Mouse (Mus musculus) megakaryocyte, adult 5-6 weeks (primary cell): ENCODE data around the gene Lyrm7. TPM values are rescaled to one million over a fixed set of nuclear protein-coding genes. Genes with fewer than 3 reads are reported as not detected.

Experiments used
- ATAC-seq: 2 replicates; pipeline ENCODE4 v1.8.0; 2016; ENCODE audit warnings: mild to moderate bottlenecking, inconsistent platforms; ENCODE audit not compliant: poor library complexity, severe bottlenecking
- total RNA-seq, 2 experiments: library from RNA; stranded (forward) in 1 of 2; stranded (reverse) in 1 of 2; fragments of 153-499, 151-499 nt in 1 of 2; fragments of 221-1000, 200-1000 nt in 1 of 2; gene quantifications; 2 replicates each; pipeline versions ENCODE4 v1.2.3 to v1.2.4; 2015 to 2017

The Lyrm7 gene
- total RNA-seq, 2 experiments from 2014 or later: 0.85 to 5.3 TPM

DNA sequence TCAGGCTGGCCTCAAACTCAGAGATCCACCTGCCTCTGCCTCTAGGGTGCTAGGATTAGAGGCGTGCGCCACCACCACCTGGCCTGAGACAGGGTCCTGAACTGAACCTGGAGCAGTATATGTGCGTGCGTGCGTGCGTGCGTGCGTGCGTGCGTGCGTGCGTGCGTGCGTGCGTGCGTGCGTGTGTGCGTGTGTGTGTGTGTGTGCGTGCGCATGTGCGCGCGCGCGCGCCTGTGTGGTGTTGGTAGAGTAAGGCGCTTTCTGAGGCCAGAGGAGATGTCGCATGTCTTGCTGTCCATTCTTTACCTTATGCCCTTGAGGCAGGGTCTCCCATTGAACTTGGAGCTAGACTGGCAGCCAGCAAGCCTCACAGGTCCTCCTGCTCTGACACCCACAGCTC is 53.8 kb downstream of the Lyrm7 start:
- no peak for ATAC-seq

DNA sequence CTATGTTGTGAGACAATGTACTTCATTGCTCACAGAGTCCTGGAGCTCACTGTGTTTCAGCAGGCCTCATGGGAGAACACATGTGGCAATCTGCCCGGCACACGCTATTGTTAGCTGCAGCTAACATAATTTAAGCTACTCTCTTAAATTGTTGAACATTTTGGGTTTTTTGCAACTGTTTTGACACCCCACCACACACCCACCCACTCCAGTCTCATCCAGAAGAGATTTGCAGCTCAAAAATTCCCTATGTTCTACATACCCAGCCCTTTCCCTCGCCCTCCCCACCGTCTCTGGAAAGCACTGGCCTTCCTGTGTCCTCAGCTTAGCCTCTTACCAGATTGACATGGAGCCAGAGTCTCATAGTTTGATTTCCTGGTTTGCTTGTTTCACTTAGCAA is 55.5 kb downstream of the Lyrm7 start:
- ATAC-seq: no peak

DNA sequence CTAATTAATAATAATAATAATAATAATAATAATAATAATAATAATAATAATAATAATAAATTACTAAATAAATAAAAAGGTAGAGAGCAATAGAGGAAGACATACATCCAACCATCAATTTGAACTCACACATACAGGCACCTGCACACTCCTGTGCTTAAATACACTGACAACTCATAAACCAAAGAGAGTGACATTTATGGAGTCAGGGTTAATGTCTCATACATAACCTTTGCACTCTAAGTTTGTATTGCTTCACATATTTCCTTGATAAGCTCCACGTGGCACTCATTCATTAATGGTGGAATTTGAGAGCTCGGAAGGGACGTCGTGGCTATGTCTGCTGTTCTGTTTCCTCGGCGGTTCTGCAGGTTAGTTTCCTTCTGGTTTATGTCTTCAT is 58.1 kb downstream of the Lyrm7 start:
- ATAC-seq: no peak

DNA sequence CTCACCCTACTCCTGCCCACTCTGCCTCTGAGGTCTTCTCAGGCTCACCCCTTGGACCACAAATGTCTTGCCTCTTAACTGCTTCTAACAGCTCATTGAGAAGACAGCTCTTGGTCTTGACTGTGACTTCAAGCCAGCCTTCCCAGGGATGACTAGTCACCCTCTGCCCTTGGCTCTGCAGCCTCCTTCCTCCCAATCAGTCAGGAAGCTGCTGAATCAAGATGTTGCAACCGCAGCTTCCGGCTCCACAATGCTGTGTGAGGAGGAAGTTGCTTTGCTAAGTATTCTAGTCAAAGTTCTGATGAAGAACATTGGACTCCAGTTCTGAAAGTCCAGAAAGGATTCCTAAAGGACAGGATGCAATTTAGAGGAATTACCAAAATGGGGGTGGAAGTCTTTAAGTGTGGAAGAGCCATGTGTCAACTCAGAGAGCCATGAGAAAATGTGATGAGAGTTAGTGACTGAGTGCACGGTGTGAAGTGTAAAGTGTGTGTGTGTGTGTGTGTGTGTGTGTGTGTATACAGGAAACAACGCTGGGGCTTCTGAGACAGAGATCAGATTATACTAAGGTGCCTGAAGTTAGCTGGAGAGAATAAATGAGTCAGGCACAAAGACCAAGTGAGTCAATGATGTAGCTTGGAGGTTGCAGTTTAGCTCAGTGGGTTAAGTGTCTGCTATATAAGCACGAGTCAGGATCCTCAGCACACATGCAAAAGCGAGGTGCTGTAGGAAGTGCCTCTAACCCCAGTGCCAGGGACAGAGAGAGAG is 58.7 kb downstream of the Lyrm7 start:
- peak; percentile 99 for ATAC-seq

DNA sequence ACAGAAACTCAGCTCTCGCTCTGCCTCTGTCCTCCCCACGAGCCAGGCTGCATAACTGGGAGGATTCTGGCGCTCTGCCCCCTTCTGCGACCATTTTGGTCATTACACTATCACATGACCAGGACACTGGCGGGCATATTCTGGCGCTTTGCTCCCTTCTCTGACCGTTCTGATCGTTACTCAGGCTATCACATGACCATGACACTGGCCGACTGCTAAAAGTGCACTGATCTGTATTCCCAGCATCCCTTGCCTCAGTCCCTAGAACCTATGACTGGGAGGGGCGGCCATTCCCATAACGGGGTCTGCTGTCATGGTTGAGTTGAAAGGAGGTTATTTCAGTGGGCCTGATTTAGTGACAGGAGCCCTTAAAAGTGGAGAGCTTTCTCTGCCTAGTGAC is 64.2 kb downstream of the Lyrm7 start:
- no peak for ATAC-seq

DNA sequence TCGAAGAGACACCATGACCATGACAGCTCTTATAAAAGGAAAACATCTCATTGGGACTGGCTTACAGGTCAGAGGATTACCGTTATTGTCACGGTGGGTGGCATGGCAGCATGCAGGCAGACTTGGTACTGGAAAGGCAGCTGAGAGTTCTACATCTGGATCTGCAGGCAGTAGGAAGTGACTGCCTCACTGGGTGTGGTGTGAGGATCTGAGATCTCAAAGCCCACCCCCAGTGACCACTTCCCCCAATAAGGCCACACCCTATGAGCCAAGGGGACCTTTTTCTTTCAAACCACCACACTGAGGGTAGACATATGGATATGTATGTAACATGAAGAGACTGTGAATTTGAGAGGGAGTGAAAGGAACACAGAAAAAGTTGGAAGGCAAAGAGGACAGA is 66.0 kb downstream of the Lyrm7 start:
- no peak for ATAC-seq

DNA sequence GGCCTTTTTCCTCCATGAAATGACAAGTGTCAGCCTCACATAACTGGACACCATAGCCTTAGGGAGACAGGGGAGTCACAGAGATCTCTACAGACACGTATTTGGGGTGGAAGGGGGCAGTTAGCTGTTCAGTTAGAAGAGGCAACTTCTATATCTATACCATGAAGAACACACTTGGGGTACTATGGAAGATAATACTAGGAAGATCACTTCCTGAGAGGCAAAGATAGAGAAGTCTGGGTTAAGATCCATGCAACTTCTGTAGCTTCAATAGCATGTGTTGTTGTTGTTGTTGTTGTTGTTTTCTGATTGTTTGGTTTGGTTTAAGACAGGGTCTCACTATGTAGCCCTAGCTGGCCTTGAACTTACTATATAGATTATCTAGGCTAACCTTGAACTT is 67.5 kb downstream of the Lyrm7 start:
- ATAC-seq: no peak

DNA sequence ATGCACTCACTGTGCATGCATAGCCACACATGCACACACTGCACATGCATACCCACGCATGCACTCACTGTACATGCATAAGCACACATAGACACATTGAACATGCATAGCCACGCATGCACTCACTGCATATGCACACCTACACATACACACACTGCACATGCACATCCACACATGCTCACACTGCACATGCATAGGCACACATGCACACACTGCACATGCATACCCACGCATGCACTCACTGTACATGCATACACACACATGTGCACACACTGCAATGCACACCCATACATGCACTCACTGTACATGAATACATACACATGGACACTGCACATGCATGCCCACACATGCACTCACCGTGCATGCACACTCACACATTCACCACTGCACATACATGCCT is 69.3 kb downstream of the Lyrm7 start:
- ATAC-seq: no peak

DNA sequence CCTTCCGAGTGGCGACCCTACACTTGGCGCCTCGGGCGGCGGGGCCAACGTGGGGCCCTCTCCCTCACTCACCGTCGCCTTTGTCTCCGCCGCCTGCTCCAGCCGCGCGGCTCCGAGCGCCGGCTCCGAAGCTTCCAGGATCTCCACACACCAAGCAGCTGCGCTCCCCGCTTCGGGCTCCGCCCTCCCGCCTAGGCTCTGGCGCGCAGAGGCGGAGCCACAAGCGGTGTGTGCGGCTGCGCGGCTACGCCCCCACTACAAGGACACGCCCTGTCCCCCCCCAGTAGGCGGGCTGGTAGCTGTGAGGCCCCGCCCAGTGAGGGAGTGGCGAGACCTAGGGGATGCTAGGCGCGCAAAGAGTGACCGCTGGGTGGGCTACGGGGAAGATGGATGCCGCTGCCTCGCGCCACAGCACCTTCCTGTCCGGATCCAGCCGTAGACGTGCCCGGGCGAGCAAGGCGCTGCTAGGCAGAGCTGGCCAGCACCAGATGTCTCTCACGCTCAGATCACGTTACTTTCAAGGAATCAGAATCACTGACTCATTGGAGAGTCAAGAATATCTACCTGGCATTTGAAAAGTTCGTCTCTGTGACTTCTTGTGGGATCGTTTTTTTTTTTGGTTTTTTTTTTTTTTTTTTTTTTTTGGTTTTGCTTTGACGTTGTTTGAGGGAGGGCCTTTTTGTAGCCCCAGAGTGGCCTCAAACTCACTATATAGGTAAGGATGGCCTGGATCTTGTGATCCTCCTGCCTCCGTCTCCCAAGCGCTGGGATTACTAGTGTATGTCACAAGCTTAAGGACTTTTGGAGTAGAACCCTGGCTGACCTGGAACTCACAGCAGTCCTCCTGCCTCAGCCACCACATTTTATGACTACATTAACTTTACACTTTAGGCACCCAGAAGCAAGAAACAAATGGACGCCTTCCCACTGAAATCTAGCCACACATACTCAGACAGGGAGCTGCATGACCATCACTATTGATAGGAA is 72.9 kb downstream of the Lyrm7 start, which contains the start of gene Cdc42se2:
TSS of gene Cdc42se2 (minus strand) at position 188 of the 987 bp plus-strand sequence.
- peak; percentile 99 for ATAC-seq

DNA sequence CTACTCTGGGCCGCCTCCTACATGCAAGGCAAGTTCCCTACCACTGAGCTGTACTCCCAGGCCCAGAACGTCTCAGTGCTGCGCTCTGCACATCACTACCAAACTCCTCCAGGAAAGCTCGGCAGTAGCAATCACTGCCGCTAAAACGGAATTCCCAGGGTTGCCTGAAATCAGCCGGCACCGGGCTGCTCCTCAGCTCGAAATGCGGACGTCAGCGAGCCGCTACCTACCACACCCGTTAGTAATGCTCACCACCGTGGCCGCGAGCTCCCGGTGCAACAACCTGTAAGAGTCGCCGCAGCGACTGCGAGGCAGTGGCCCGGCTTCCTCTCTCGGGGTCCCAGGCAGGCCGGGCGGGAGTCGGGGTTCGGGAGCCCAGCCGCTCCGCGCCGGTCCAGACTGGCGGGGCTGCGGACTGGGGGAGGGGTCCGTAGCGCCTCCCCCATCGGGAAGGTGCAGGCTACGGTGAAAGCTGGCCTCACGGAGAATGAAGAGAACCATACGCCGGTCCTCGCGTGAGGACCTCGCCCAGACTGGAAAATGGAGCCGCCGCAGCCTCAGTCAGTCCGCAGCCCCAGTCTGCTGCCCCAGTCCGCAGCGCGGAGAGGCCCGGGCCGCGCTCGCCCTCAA is 73.7 kb downstream of the Lyrm7 start:
- peak; percentile 36 for ATAC-seq

DNA sequence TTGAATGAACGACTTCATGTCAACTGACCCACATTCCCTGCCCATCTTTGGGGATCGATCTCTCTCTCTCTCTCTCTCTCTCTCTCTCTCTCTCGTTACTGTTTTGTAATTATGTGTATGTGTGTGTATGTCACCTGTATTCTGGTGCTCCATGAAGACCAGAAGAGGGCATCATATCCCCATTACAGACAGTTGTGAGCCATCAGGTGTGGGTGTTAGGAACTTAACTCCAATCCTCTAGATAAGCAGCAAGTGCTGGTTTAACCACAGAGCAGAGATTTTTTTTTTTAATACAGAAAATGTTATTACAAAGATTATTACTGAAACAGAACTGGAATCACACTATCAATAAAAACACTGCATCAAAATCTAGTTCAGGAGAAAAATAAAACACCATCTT is 75.2 kb downstream of the Lyrm7 start:
- no peak for ATAC-seq

DNA sequence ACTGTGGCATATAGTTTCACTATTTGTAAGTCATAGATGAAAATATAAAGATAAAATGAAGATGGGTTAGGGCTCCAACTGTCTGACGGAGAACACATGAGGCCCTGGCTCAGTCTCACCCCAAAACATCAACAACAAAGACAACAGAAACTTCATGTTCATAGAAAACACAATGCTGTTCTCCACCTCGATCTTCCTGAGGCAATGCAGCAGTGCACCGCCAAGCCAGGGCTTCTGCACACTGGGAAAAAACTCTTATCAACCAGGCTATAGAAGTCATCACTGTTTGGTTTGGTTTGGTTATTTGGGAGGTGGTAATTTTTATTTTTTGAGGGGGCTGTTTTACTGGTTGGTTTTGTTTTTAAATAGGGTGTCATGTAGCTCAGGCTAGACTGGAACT is 76.3 kb downstream of the Lyrm7 start:
- ATAC-seq: no peak

DNA sequence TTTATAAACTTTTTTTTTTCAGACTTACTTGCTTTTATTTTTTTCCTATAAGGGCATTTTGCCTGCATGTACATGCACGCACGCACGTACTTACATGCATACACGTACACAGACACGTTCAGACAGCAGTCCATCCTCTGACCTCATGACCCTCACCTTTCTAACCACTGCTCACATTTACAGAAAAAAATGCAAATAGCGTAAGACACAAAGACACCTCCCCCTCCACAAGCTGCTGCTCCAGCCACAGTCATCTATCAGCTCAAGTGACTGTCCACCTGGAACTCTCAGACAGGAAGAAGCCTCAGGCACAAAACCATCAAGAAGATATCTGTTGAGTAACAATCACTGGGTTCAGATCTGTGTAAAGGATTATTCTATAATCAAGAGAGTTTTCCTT is 78.5 kb downstream of the Lyrm7 start:
- ATAC-seq: no peak

DNA sequence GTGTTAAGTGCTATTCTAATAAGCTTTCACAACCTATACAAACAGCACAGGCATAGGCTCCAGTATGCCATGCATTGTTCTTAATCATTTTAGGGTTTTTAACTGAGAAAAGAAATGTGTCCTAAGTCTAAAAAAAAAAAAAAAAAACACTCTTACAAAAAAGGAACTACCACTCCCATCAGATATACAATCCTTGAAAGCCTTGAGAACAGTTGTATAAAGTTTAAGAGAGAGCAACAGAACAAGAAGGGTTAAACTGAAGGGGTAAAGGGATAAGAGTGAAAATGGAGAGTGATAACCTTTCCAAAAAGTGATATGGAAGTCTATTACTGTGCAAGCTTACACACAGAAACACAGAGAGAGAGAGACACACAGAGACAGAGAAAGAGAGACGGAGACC is 80.8 kb downstream of the Lyrm7 start:
- ATAC-seq: no peak

DNA sequence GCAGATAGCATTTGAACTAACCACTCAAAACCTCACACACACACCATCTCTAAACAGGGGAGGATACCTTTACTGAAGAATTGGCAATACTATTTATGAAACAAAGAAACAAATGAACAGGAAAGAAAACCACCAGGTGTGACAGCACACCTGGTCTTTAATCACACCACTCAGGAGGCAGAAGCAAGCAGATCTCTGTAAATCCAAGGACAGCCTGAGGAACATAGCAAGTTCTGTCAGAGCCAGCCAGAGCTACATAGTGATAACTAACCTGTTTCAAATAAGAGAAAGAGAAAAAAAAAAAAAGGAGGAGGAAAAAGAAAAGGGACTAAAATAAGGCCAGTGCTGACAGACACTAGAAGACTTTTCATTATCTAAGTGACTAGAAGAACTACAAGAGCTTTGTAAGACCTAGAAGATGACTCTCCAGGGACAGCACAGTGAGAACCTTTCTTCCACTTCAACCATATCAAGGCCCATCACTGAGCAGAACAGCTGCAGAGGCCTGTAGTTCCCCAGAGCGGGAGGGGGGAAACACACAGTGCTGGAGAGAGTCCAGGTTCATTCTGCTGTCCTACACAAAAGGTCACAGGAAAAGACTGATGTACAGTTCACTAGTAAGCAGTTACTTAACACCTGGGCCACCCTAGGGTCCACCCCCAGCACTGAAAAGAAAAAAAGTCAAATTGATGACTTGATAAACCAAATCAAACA is 82.4 kb downstream of the Lyrm7 start:
- ATAC-seq: no peak

DNA sequence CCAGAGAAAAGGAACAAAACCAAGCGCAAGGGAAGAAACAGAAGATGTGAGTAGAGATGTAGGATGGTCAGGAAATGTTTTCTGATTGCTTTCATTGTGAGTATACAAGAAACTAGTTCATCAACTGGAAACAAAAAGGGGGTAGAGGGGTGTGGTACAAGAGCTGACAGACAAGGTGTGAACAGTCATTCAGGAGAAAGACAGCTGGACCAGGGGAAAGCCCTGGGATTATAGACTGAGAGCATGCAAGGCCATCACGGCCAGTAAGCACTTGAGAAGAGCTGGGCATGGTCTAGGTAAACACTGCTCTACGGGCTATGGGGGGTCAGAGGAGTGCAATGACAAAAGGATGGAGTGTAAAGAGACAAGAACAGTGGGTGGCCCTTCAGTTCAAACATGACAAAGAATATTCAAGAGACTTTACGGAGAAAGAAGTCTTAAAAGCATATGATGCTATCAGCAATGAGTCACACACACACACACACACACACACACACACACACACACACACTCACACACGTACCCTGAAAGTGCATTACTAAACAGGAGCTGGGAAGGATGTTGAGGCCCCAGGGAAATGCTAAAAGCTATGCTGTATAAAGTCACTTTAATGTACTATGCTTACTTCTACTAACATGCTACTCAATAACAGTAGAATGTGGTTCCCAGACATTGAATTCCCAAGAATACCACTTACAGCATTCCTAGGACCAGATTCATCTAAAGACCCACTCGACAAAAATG is 83.2 kb downstream of the Lyrm7 start:
- no peak for ATAC-seq
